Mouse (Mus musculus) CH12.LX (cell line): ENCODE data around the gene Arhgap21. TPM values are rescaled to one million over a fixed set of nuclear protein-coding genes. Genes with fewer than 3 reads are reported as not detected.
A peak's percentile ranks its signal among the peaks of the same experiment; 100 is the strongest.

ENCODE experiments used
- DNase-seq: peaks from one replicate; pipeline ENCODE4 v3.0.0-alpha.2; 2013; ENCODE audit errors: extremely low read depth
- H3K27ac ChIP-seq: 2 replicates; pipeline ENCODE4 v1.5.1; 2012; ENCODE audit warnings: low read depth, mild to moderate bottlenecking, control low read depth, moderate library complexity; ENCODE audit not compliant: insufficient read depth
- H3K27me3 ChIP-seq: replicated peaks from 2 replicates; pipeline ENCODE3; 2012; ENCODE audit warnings: inconsistent platforms
- H3K36me3 ChIP-seq, 2 experiments: replicated peaks in 1 of 2; 2 replicates each; pipeline versions ENCODE3 to v1.6.1; 2012; ENCODE audit warnings: inconsistent platforms in 1 of 2, low read length in 1 of 2, mild to moderate bottlenecking in 1 of 2, mixed read lengths in 1 of 2, moderate library complexity in 1 of 2; ENCODE audit not compliant: control insufficient read depth in 1 of 2, insufficient read depth in 1 of 2
- H3K4me1 ChIP-seq, 2 experiments: 2 replicates each; pipeline ENCODE4 v1.6.1; 2012; ENCODE audit warnings: inconsistent platforms in 1 of 2, moderate library complexity in 1 of 2; ENCODE audit not compliant: insufficient read depth in 2 of 2, control insufficient read depth in 1 of 2
- H3K4me2 ChIP-seq: 2 replicates; pipeline ENCODE4 v1.6.1; 2012; ENCODE audit warnings: low read depth, mild to moderate bottlenecking, control low read depth; ENCODE audit not compliant: poor library complexity, insufficient read depth, severe bottlenecking
- H3K4me3 ChIP-seq, 3 experiments: fragments of 150-350 bp in 1 of 3; sonication (generic) in 1 of 3; replicated peaks in 1 of 3; 2 replicates each; pipeline versions ENCODE3 to v1.5.1; 2011 to 2012; ENCODE audit warnings: low read depth in 2 of 3, low read length in 2 of 3, mild to moderate bottlenecking in 2 of 3, moderate library complexity in 2 of 3, control low read depth in 1 of 3, improper control_type of control experiment in 1 of 3, inconsistent platforms in 1 of 3, mixed read lengths in 1 of 3; ENCODE audit not compliant: poor library complexity in 1 of 3
- H3K79me2 ChIP-seq: replicated peaks from 2 replicates; pipeline ENCODE4 v1.6.1; 2012; ENCODE audit warnings: mild to moderate bottlenecking, moderate library complexity; ENCODE audit not compliant: control insufficient read depth, poor library complexity, insufficient read depth, severe bottlenecking; ENCODE audit errors: extremely low read depth
- H3K9ac ChIP-seq: 2 replicates; pipeline ENCODE4 v1.6.1; 2012; ENCODE audit warnings: low read depth, mild to moderate bottlenecking, control low read depth, moderate library complexity; ENCODE audit not compliant: insufficient read depth
- H3K9me3 ChIP-seq: replicated peaks from 2 replicates; pipeline ENCODE3; 2012; ENCODE audit warnings: low read length, inconsistent platforms, mixed read lengths
- CHD2 ChIP-seq: IDR thresholded peaks from 2 replicates; pipeline ENCODE4 v1.6.1; 2011; ENCODE audit warnings: low read length, improper control_type of control experiment
- CTCF ChIP-seq, 2 experiments: IDR thresholded peaks in 1 of 2; conservative IDR thresholded peaks in 1 of 2; 2 replicates each; pipeline ENCODE4 v1.5.1; 2011 to 2012; ENCODE audit warnings: low read depth in 2 of 2, low read length in 2 of 2, improper control_type of control experiment in 1 of 2, inconsistent platforms in 1 of 2, mild to moderate bottlenecking in 1 of 2, moderate library complexity in 1 of 2
- ETS1 ChIP-seq: conservative IDR thresholded peaks from 2 replicates; pipeline ENCODE4 v1.6.1; 2012; ENCODE audit warnings: low read depth, mild to moderate bottlenecking, inconsistent platforms, low read length, improper control_type of control experiment, moderate library complexity
- GABPA ChIP-seq: IDR thresholded peaks from 2 replicates; pipeline ENCODE4 v1.6.1; 2012; ENCODE audit warnings: low read depth, low read length, improper control_type of control experiment, inconsistent platforms; ENCODE audit not compliant: insufficient replicate concordance
- IRF4 ChIP-seq: IDR thresholded peaks from 2 replicates; pipeline ENCODE4 v1.6.1; 2014; ENCODE audit warnings: low read depth, mild to moderate bottlenecking, inconsistent platforms, low read length, improper control_type of control experiment
- MEF2A ChIP-seq: IDR thresholded peaks from 2 replicates; pipeline ENCODE4 v1.6.1; 2014; ENCODE audit warnings: low read depth, mild to moderate bottlenecking, inconsistent platforms, low read length, improper control_type of control experiment, borderline replicate concordance
- MYC ChIP-seq: IDR thresholded peaks from 2 replicates; pipeline ENCODE4 v1.6.1; 2011; ENCODE audit warnings: low read depth, mild to moderate bottlenecking, improper control_type of control experiment, low read length
- NRF1 ChIP-seq: IDR thresholded peaks from 2 replicates; pipeline ENCODE4 v1.6.1; 2014; ENCODE audit warnings: low read depth, mild to moderate bottlenecking, inconsistent platforms, low read length, improper control_type of control experiment, moderate library complexity
- RCOR1 ChIP-seq: conservative IDR thresholded peaks from 2 replicates; pipeline ENCODE4 v1.6.1; 2012; ENCODE audit warnings: low read depth, mild to moderate bottlenecking, inconsistent platforms, low read length, improper control_type of control experiment
- SMC3 ChIP-seq: IDR thresholded peaks from 2 replicates; pipeline ENCODE4 v1.6.1; 2011; ENCODE audit warnings: low read depth, low read length, improper control_type of control experiment
- TCF12 ChIP-seq: IDR thresholded peaks from 2 replicates; pipeline ENCODE4 v1.6.1; 2014; ENCODE audit warnings: low read depth, mild to moderate bottlenecking, inconsistent platforms, low read length, improper control_type of control experiment
- UBTF ChIP-seq: IDR thresholded peaks from 2 replicates; pipeline ENCODE4 v1.6.1; 2012; ENCODE audit warnings: low read depth, mild to moderate bottlenecking, inconsistent platforms, low read length, improper control_type of control experiment, moderate library complexity
- dilution Hi-C: fragments of 300-500 bp; cut with MboI; formaldehyde crosslinking; loops from 2 replicates; pipeline ENCODE4 v1.14.3; 2020; ENCODE audit warnings: low sequenced_read_pairs; ENCODE audit not compliant: extremely low pct_unique_long_range_greater_than_20kb, extremely low pct_ligation_motif_present
- in situ Hi-C: fragments of 300-500 bp; cut with MboI; formaldehyde crosslinking; loops from 3 replicates; pipeline ENCODE4 v1.14.3; 2019; ENCODE audit warnings: low sequenced_read_pairs, low pct_ligation_motif_present, low pct_unique_long_range_greater_than_20kb, mixed read lengths
- polyA plus RNA-seq: library from polyadenylated mRNA; unstranded; fragments of >175 nt; gene quantifications from 2 replicates; pipeline ENCODE4 v1.2.1, GENCODE M21; 2012; ENCODE audit warnings: low read depth; ENCODE audit not compliant: insufficient read length
- total RNA-seq, 2 experiments: library from RNA; depleted of rRNA; stranded (reverse); fragments of 300-350 nt in 1 of 2; fragments of >200 nt in 1 of 2; gene quantifications; 2 replicates each; pipeline ENCODE4 v1.2.3; 2012 to 2014

Gene Arhgap21
- total and polyA plus RNA-seq, 3 experiments: 7.6 to 22.7 (median 10.8) TPM

DNA sequence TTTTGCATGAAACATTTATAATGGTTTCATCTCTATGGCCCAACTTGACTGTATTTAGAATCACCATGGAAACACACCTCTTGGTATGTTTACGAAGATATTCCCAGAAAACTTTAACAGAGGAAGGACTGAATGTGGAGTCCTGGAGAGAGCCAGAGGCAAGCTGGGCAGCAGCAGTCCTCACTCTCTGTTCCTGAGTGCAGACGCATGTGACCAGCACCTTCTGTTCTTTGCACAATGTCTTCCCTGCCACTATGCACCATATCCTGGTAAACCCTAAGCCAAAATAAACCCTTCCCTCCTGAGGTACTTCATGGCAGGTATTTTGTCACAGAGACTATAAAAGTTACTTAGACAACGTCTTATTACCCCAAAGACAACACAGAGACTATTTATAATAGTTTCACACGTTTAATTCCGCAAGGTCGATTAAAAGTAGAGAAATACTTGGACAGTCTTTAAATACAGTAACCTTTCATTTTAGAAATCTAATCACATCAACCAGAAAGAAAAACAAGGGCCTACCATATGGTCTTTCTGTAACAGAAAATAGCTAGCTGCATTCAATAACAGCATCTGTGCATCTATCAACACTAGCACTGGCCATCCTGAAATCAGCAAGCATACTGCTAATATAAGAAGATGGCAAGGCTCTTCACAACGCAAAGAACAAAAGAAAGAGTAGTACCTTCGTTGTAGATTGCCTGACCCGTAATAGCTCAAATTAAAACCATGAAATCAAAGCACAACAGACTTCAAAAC is 8.6 kb downstream of the Arhgap21 start:
- H3K4me2 ChIP-seq: no peak overlapping the region
- peaks cover 0 to 14% of the 10 kb centered on the region in 2 experiments for H3K36me3 ChIP-seq
- H3K4me3 ChIP-seq: no peak overlapping the region
- no peak for DNase-seq
- no peak overlapping the region for H3K27ac ChIP-seq
- dilution Hi-C loops (no loop called here), in situ Hi-C loops (loop anchor here (10.0 kb wide), 1 partner anchor 45 kb away; no protein-coding TSS in a partner anchor)
- H3K9ac ChIP-seq: no peak overlapping the region
- no peaks in the 10 kb centered on the region for H3K9me3 ChIP-seq
- H3K79me2 ChIP-seq: peaks cover 29% of the 10 kb centered on the region
- no peaks in the 10 kb centered on the region for H3K27me3 ChIP-seq
- TF ChIP-seq UBTF (no peak), SMC3 (no peak), RCOR1 (no peak), MEF2A (no peak)
- H3K4me1 ChIP-seq: peaks cover 6 to 74% of the 10 kb centered on the region in 2 experiments

DNA sequence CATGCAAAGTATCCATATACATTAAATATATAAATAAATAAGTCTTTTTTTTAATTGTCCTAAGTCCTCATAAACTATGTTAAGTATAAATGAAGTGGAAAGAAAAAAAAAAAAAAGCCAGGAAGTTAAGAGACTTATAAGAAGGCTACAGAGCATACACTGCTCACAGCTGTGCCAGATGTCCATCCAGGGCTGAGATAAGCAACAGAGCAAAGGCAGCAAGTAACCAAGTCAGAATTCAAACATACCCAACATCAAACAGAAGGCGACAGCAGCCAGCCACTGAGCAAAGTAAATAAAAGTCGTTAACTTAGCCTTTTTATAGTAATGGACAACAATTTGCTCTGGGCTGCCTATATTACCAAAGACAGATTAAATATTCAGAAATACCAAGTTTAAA is 9.6 kb downstream of the Arhgap21 start:
- dilution Hi-C loops: no loop called here
- Histone ChIP-seq H3K27me3 (no peaks in the 10 kb centered on the region), H3K4me2 (no peak overlapping the region), H3K27ac (no peak overlapping the region), H3K36me3 (peaks cover 0 to 14% of the 10 kb centered on the region in 2 experiments), H3K9ac (no peak overlapping the region)
- DNase-seq: no peak
- TF ChIP-seq NRF1 (no peak), GABPA (no peak), CHD2 (no peak), IRF4 (no peak)
- TF ChIP-seq, all 38 proteins: peak for 0
- Histone ChIP-seq H3K4me1 (peaks cover 6 to 68% of the 10 kb centered on the region in 2 experiments), H3K9me3 (no peaks in the 10 kb centered on the region), H3K79me2 (peaks cover 27% of the 10 kb centered on the region), H3K4me3 (no peak overlapping the region)
- in situ Hi-C loops: no loop called here

DNA sequence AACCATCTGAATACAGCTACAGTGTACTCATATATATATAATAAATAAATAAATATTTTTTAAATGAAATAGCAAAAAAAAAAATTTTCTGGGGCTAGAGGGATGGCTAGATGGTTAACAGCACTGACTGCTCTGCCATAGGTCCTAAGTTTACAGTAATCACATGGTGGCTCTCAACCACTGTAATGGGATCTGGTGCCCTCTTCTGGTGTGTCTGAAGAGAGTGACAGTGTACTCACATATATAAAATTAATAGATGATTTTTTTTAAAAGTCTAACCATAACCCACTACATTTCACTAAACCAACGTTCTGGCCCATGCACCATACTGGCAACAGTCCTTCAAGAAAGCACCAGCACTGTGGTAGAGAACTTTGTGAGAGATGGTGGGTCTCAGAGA is 10.7 kb downstream of the Arhgap21 start:
- Histone ChIP-seq H3K9ac (no peak overlapping the region), H3K27ac (no peak overlapping the region), H3K4me1 (peaks cover 6 to 62% of the 10 kb centered on the region in 2 experiments), H3K4me2 (no peak overlapping the region), H3K27me3 (no peaks in the 10 kb centered on the region), H3K79me2 (peaks cover 20% of the 10 kb centered on the region), H3K36me3 (peaks cover 0 to 10% of the 10 kb centered on the region in 2 experiments), H3K9me3 (no peaks in the 10 kb centered on the region), H3K4me3 (no peak overlapping the region)
- in situ Hi-C loops: no loop called here
- DNase-seq: no peak
- no peak for TF ChIP-seq UBTF
- TF ChIP-seq ETS1: no peak
- TF ChIP-seq CTCF (conservative IDR thresholded peaks at IDR 0.05 in 1 of 2, IDR thresholded peaks at IDR 0.05 in 1 of 2; ENCODE audit: low read depth in 2 of 2, low read length in 2 of 2): peak in 1 of 2 experiments; percentile 20; a peak in 1 of 4 replicates
- TF ChIP-seq TCF12: no peak
- TF ChIP-seq MYC: no peak
- dilution Hi-C loops: no loop called here
